Mouse (Mus musculus) lung, adult 18-20 months (tissue): Measurements from ENCODE around the gene Smurf2.
A peak's percentile ranks its signal among the peaks of the same experiment; 100 is the strongest.

Experiments
- DNase-seq, 2 experiments: peaks; one replicate each; pipeline ENCODE4 v3.0.0; 2022; ENCODE audit warnings: mixed read lengths in 2 of 2

The Smurf2 gene

DNA sequence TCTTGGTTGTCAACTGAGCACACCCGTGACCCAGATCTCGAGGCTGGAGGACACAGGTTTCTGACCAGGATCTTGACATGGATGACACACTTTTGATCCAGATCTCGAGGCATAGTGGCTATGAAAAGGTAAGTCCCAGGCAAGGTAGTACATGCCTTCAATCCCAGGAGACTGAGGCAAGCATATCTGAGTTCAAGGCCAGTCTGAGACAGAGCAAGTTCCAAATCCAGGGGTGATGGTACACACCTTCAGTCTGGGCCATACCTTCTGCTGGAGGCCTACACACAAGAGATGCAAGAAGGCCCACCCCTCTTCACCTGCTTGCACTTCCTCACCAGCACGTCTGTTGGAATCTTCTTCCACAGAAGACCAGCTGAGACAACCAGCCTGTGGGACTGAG, 14.8 kb downstream of the Smurf2 start:
- DNase-seq: no peak

GRCm38 (mm10) chr11:106899804-106900203, 20.7 kb downstream of the Smurf2 start:
- no peak for DNase-seq

DNA sequence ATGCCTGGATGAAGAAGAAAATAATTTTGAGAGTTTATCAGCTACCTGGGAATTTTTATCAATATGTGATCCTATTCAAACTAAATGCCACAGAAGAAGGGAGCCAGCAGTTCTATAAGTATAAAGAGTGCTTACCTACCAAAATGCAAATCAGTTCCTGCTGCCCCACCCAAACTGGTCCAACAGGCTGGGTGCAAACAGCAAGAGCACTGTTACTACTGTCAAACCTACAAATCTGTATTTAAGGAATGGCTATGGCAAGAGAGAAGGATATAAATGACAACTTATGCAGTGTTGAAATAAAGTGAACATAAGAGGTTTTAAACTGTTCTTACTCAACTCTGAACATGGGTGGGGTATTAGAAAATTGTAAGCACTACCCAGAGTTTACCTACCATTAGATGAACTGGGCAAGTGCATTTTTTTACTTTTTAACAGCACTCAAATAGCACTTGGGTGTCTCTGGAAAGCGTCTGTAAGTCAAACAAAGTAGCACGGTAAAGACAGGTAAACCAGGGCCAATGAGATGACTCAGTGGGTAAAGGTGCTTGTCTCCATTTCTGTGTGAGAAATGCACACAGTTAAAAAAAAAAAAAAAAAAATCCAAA, 23.9 kb downstream of the Smurf2 start:
- peak; percentile 58 to 67 for DNase-seq

GRCm38 (mm10) chr11:106883656-106884055, 36.9 kb downstream of the Smurf2 start:
- DNase-seq: no peak

DNA sequence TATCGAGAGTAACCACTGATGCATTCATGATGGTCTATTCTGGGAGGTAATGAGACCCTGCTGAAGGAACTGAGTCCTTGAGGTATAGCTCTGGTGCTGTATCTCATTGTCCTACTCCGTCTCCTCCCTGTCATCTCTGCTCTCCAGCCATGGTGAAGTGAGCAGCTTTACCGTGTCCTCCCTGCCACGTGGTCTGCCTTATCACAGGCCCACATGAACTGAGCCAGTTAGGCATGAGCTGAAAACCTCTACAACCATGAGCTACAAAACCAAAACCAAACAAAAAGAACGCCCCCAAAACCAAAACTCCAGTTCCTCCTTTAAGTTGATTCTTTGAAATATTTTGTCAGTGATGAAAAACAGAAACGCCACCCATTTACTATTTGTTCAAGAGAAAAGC, 47.9 kb downstream of the Smurf2 start:
- DNase-seq: no peak

GRCm38 (mm10) chr11:106851438-106851837, 69.1 kb downstream of the Smurf2 start:
- no peak for DNase-seq

- no peak for DNase-seq
Measured at GRCm38 (mm10) chr11:106842002-106842401, 78.5 kb downstream of the Smurf2 start.

- no peak for DNase-seq
Measured at GRCm38 (mm10) chr11:106828079-106828478, 92.4 kb downstream of the Smurf2 start.

DNA sequence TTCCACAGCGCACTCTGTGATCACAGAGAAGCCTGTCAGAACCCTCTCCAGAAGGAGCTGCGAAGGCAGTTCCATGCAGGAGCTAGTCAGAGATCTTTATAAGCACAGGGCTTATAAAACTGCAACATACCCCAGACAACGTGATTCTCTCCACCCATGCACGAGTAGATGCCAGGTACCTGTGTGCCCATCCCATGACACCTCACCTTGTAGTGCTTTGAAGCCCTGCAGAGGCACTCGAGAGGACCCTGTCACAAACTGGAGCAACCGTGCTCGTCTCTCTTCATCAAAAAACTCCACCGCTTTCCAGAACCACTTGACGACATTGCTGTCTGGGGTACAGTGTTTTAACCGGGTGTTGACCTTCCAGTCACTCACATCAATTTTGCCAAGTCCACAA, 96.1 kb downstream of the Smurf2 start:
- DNase-seq: no peak

GRCm38 (mm10) chr11:106823741-106824140, 96.8 kb downstream of the Smurf2 start:
- no peak for DNase-seq

DNA sequence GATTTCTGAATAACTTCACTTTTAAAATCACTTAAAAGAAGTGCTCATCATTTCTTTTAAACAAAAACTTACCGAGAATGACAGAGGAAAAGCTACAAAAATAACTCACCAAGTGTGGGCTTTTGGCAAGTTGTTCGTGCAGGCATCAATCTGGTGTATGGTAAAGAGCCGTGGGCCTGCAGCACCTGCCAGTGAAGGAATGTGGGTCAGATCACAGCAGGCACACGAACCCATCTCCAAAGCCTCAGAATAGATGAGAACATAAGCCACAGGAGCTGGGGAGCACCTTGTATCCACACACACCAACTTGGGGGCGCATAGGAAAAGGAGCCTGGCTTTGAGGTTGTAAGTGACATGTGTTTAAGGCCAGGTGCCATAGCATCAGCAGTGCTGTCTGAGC, 97.6 kb downstream of the Smurf2 start:
- DNase-seq: no peak

DNA sequence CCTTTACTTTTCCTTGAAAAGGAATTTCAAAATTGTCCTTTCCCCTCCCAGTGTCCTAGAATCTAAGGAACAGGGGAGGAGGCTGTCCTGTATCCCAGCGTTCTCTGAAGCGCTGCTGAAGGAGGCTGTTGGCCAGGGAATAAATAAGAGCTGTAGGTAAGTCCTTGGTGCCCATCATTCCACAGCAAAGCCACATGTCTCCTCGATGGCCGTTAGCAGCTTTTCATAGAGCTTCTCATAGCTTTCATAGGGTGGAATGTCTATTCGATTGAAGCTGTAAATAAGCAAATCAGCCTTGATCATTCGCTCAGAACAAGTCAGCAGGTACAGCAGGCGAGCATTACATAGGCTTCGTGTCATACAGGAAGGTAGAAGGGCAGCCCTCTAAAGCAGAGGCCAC, 98.0 kb downstream of the Smurf2 start:
- DNase-seq: no peak

DNA sequence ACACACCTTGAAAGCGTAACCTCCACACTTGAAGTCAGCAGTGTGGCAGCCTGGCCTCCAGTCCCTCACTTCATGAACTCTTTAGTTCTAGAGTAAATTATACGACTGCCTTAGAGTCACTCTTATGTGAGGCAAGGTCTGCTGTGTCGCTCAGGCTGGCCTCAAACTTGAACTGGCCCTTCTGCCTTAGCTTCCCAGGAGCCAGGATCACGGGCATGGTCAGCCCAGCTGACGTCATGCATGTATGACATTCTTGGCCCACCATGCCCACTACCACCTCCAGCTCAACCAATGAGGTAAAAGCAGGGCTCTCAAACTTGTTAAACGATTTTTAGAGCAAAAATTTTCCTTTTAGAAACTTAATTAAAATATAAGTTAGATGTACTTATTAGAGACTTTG, 99.1 kb downstream of the Smurf2 start:
- no peak for DNase-seq

DNA sequence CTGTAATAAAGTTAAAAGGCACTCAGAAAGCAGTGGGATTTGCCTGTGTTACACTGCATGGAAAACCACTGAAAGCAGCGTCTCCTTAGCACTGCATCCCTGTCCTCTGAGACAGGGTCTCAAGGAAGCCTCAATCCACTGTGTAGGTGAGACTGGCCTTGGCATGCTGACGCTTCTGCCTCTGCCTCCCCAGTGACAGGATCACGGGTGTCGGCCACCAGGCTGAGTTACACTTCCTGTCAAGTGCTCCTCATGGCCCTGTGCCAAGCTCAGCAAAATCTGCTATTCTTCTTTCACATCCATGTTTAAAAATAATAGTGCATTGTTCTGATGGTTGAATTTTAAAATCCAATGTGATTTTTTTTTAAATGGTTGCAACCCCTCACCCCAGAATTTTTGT, 99.5 kb downstream of the Smurf2 start:
- peak; percentile 67 to 69 for DNase-seq

GRCm38 (mm10) chr11:106820252-106820651, 100.3 kb downstream of the Smurf2 start:
- no peak for DNase-seq

- no peak for DNase-seq
Measured at GRCm38 (mm10) chr11:106819595-106819994, 100.9 kb downstream of the Smurf2 start.

- DNase-seq: no peak
Measured at GRCm38 (mm10) chr11:106818341-106818740, 102.2 kb downstream of the Smurf2 start.

- no peak for DNase-seq
Measured at GRCm38 (mm10) chr11:106817808-106818207, 102.7 kb downstream of the Smurf2 start.

DNA sequence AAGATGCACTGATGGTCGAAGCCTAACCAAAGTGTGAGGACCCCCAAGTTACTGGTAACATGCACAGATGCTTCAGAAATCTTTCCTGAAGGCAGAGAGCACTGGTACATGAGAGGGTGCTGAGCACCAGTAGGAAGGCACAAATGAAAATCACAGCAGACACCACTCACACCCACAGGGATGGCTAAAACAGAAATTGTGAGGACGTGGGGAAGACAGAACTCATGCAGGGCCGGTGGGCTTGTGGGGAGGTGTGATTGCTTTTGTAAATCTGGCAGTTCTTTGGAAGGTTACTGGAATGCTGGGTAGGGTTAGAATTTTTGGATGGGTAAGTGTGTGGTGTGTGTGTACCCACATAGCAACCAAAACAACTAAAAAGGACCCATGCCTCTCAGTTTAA, 103.4 kb downstream of the Smurf2 start:
- no peak for DNase-seq

- no peak for DNase-seq
Measured at GRCm38 (mm10) chr11:106816316-106816715, 104.2 kb downstream of the Smurf2 start.

GRCm38 (mm10) chr11:106815761-106816160, 104.8 kb downstream of the Smurf2 start:
- no peak for DNase-seq

DNA sequence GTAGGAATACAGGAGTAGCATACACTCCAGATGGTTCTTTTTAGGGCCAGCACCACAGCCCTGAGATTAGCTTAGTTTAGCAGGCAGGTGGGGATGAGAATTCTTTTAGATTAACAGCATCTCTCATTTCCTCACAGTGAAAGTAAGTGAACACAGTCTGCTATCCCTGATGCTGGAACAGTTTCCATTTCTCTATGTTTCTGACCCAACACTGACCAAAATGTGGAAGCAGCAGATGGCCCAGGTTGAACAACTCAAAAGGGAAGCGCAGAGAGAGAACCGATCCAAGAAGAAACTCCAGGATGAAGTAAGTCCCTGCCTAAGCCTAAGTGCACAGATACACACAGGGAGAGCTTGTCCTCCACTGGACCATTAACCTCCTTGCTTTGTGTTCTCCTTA, 105.2 kb downstream of the Smurf2 start:
- DNase-seq: no peak

DNA sequence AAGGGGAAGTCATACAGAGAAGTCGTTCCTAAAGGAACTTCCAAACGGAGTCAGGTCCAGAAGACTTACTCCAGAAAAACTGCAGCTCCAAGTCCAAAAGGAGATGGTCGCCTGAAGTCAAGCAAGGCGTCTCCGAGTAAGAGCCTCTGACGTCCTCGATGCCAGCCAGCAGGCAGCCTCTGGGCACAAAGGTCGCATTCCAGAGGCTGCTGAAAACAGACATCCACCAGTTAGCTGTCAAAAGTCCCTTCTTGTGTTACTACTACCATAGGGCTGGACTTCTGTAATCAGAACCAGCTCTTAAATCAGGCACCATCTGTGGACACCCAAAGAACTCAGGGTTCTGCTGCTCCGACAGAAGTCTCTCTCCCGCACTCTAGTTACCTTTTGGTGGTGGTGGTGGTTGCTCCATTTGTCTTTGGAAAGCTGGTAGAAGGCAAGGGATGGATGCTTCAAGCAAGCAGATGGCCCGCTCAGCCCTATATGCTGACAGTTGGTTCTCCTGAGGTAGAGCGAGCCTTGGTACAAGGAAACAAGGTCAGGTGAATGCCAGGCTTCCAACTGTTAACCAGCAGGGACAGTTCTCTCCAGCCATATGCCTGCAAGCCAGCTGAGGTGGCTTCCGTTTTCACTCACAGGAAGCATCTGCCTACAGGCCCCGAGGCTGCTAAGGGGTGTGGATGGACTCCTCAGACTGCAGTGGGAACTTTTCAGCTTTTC, 105.8 kb downstream of the Smurf2 start:
- DNase-seq: no peak

DNA sequence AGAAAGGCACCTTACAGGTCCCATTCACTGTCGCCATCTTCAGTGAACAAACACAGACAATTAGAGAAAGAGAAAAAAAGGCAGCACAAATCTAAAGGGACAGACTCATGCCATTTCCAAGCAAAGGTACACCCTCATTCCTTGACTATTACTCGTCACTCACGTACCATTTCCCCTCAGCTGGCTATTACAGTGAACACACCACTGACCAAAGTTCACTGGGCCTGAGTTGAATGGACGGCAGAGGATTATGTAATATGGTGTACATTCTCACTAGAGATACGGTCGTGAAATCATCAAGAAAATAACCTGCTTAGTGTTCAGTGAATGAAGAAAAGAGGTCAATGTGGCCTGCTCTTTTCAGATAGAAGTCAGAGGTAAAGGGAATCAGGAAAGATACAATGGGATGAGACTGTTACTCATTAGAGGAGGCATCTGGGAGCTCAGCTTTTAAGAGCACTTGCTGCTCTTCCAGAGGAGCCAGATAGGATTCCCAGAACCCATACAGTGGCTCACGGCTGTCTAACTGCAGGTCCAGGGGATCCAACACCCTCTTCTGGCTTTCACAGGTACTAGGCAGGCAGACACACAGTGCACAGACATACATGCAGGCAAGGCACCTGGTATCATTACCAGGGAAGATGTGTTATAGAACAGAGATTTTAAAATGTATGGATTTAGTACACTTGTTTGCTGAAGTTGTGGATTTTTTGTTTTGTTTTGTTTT, 107.9 kb downstream of the Smurf2 start:
- no peak for DNase-seq
